Mouse (Mus musculus) left cerebral cortex, postnatal 25 days (tissue): Measurements from ENCODE around the gene Nfkbia. TPM values are rescaled to one million over a fixed set of nuclear protein-coding genes. Genes with fewer than 3 reads are reported as not detected.

Source experiments
- DNase-seq, 2 experiments: peaks; one replicate each; pipeline ENCODE4 v3.0.0; 2022; ENCODE audit warnings: low spot score in 2 of 2, mixed read lengths in 1 of 2
- intact Hi-C: fragments of 180-260 bp; cut with DNase I; formaldehyde crosslinking; loops from one replicate; pipeline ENCODE4 v1.15.1; 2025
- total RNA-seq, 2 experiments: library from RNA; stranded (reverse); gene quantifications; 2 replicates each; pipeline ENCODE4 v1.2.3; 2021

Nfkbia gene
- total RNA-seq, 2 experiments from 2014 or later = 28.5 to 31.7 TPM

GRCm38 (mm10) chr12:55448457-55448856 lies 44.0 kb downstream of the Nfkbia start:
- intact Hi-C loops = no loop called here
- no peak for DNase-seq

- intact Hi-C loops = loop anchor here (2.0 kb wide), 1 partner anchor 49 kb away; no protein-coding TSS in a partner anchor
Observed at GRCm38 (mm10) chr12:55447396-55447760, 45.1 kb downstream of the Nfkbia start.

GRCm38 (mm10) chr12:55446746-55447395 lies 45.6 kb downstream of the Nfkbia start:
- peak; percentile 86 to 96 for DNase-seq
- intact Hi-C loops = loop anchor here (1.0 to 2.0 kb wide), 2 partner anchors 45 to 48 kb away; partner anchors contain the start of gene Nfkbia

More at GRCm38 (mm10) chr12:55447396-55447760, 45.1 kb downstream of the Nfkbia start:
- no peak for DNase-seq

- intact Hi-C loops = loop anchor here (1.0 to 2.0 kb wide), 2 partner anchors 46 to 48 kb away; partner anchors contain the start of gene Nfkbia
- DNase-seq = no peak
Observed at GRCm38 (mm10) chr12:55446366-55446745, 46.1 kb downstream of the Nfkbia start.

- no peak for DNase-seq
- intact Hi-C loops = no loop called here
Observed at GRCm38 (mm10) chr12:55445583-55445982, 46.9 kb downstream of the Nfkbia start.

- no peak for DNase-seq
- intact Hi-C loops = no loop called here
Observed at GRCm38 (mm10) chr12:55444031-55444451, 48.4 kb downstream of the Nfkbia start.

- peak; percentile 41 to 55 for DNase-seq
- intact Hi-C loops = no loop called here
Observed at GRCm38 (mm10) chr12:55442861-55443850, 49.3 kb downstream of the Nfkbia start.

- intact Hi-C loops = no loop called here
- no peak for DNase-seq
Observed at GRCm38 (mm10) chr12:55442245-55442644, 50.2 kb downstream of the Nfkbia start.

- intact Hi-C loops = no loop called here
Observed at GRCm38 (mm10) chr12:55440416-55440815, 52.0 kb downstream of the Nfkbia start.

More at GRCm38 (mm10) chr12:55440416-55440815, 52.0 kb downstream of the Nfkbia start:
- DNase-seq = no peak

Other genes with a start within 250 kb of the Nfkbia start
- gene 1110008L16Rik, start 193.1 kb downstream of the Nfkbia start, total RNA-seq = 1 to 10 TPM; 8.9 to 9.0 TPM
- gene Ppp2r3c, start 189.6 kb downstream of the Nfkbia start, total RNA-seq = 10 to 100 TPM; 11.4 to 13.9 TPM
- gene Psma6, start 108.4 kb downstream of the Nfkbia start, total RNA-seq = 100 to 1,000 TPM; 144 to 145 TPM
- not detected for gene Aldoart2, start 72.6 kb upstream of the Nfkbia start, total RNA-seq
- gene Insm2, start 106.8 kb upstream of the Nfkbia start, total RNA-seq = under 1 TPM; 0.30 to 0.37 TPM